In the genomic region with DNA sequence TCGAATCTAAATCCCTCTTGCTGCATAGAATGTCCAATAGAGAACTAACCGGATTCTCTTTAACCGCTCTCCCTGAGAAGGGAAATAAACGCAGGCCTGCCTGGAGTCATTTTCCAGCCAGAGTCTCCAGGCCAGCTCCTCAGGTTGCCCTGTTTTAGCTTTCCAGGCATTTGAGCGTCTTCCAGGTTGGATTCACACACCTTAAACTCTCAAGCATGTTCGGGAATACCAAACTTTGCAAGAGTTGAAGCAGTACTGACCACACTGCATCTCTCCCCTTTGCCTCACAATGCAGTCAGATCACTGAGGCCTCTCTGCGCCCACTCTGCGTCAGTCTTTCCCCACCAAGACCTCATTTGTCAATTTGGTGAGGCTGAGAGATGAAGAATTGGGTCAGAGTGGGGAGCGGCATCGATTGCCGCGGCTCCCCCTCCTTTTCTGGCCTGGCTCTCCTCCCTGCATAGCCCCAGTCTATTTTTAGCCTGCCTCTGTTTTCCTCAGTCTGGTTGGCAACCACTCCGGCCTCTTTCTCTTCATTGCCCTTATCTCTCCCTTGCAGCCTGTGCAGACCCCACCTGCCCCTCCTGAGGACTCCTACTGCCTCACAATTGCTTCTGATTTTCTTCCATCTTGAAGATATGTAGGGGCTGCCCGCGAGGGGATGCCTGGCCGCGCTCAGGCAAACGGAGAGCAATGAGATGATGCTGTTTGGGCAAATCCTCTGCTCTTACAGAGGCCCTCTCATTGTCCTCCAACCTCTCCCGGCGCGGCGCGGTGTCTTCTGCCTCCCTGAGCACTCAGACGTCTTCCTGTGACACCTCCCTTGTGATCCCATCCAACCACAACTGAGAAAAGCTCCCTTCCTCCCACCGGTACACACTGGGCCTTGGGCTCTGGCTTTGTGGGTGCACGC, we compare ENCODE assay signal across 9 mouse cellular contexts. TPM values are rescaled to one million over a fixed set of nuclear protein-coding genes. Genes with fewer than 3 reads are reported as not detected.
DNase-seq lines count a peak whose midpoint lies in the region; ATAC-seq lines count a peak whose summit lies in the region.
"Had no signal": no experiment of that assay in that cellular context is flagged by ENCODE, and none has a peak within 500 bp of the region (broad histone marks: within the 10 kb centered on the region; RNA-seq: fewer than 3 reads in every experiment).

No protein-coding gene starts in this region.

- H3K4me2 ChIP-seq in intestine, embryonic 15.5 days (replicated peaks) = 0 out of 2 replicates have a peak overlapping the region, but pooled peaks have one; percentile 11

- peaks cover 64% of the 10 kb centered on the region for H3K27me3 ChIP-seq in megakaryocyte, embryonic 14.5 days (replicated peaks)
- H3K27me3 ChIP-seq in embryonic facial prominence, embryonic 10.5 days (replicated peaks; ENCODE audit: low read depth, poor library complexity, severe bottlenecking) = peaks cover 55% of the 10 kb centered on the region
- H3K27me3 ChIP-seq in intestine, embryonic 15.5 days (replicated peaks) = no peaks in the 10 kb centered on the region

- 0 out of 2 replicates have a peak overlapping the region, but pooled peaks have one; percentile 41 for H3K27ac ChIP-seq in embryonic facial prominence, embryonic 10.5 days (replicated peaks)
- no peak overlapping the region for H3K27ac ChIP-seq in intestine, embryonic 15.5 days

- H3K4me1 ChIP-seq in megakaryocyte, embryonic 14.5 days = peaks cover 32% of the 10 kb centered on the region
- peaks cover 41% of the 10 kb centered on the region for H3K4me1 ChIP-seq in embryonic facial prominence, embryonic 10.5 days
- H3K4me1 ChIP-seq in intestine, embryonic 15.5 days (replicated peaks) = peaks cover 18% of the 10 kb centered on the region

- no peak overlapping the region for H3K9ac ChIP-seq in intestine, embryonic 15.5 days

- 0 out of 2 replicates have a peak, but pooled peaks cover 4% of the 10 kb centered on the region for H3K9me3 ChIP-seq in megakaryocyte, embryonic 14.5 days
- 0 out of 2 replicates have a peak, but pooled peaks cover 4% of the 10 kb centered on the region for H3K9me3 ChIP-seq in embryonic facial prominence, embryonic 10.5 days
- H3K9me3 ChIP-seq in intestine, embryonic 15.5 days = no peaks in the 10 kb centered on the region

- H3K4me3 ChIP-seq in megakaryocyte, embryonic 14.5 days (replicated peaks) = peak overlapping the region; percentile 6
- no peak overlapping the region for H3K4me3 ChIP-seq in embryonic facial prominence, embryonic 10.5 days
- no peak overlapping the region for H3K4me3 ChIP-seq in intestine, embryonic 15.5 days (replicated peaks)

- DNase-seq in embryonic facial prominence, embryonic 10.5 days (ENCODE audit: low spot score) = no peak
- peak; percentile 17 to 34 for DNase-seq in thymus, adult 18-20 months
- no peak for DNase-seq in embryo, embryonic 11 days
- no peak for DNase-seq in adrenal gland, postnatal 36 days
- DNase-seq in layer of hippocampus, postnatal 36 days = no peak

- ATAC-seq in megakaryocyte, adult 5-6 weeks (ENCODE audit: poor library complexity, severe bottlenecking) = no peak
- no peak for ATAC-seq in intestine, embryonic 15.5 days

- 63% methylated on average over 26 of the region's 26 CpGs for WGBS in embryonic facial prominence, embryonic 10.5 days
- WGBS in intestine, embryonic 15.5 days = 56% methylated on average over 26 of the region's 26 CpGs

- H3K36me3 ChIP-seq in megakaryocyte, embryonic 14.5 days (replicated peaks; ENCODE audit: low read length) = no peaks in the 10 kb centered on the region
- H3K36me3 ChIP-seq in embryonic facial prominence, embryonic 10.5 days (replicated peaks) = no peaks in the 10 kb centered on the region
- H3K36me3 ChIP-seq in intestine, embryonic 15.5 days = no peaks in the 10 kb centered on the region

RNA-seq across cellular contexts. Expression of a gene that starts 17.8 kb away (rescaled TPM):
- polyA plus RNA-seq in megakaryocyte, embryonic 14.5 days (2012; ENCODE audit: insufficient read depth, low replicate concordance) = not detected in 2 replicates
- total RNA-seq in megakaryocyte, adult 5-6 weeks (2015) = not detected in 2 replicates
- total RNA-seq in megakaryocyte, adult 5-6 weeks (2017) = not detected in 2 replicates
- polyA plus RNA-seq in embryonic facial prominence, embryonic 10.5 days (2016; fragmentation: Nextera tagmentation; extraction: Ambion mirVana) = 2.1 and 2.7 TPM in 2 replicates
- 29.8 and 36.1 TPM in 2 replicates for polyA plus RNA-seq in intestine, embryonic 15.5 days (2015; fragmentation: Nextera tagmentation; extraction: Ambion mirVana)
- total RNA-seq in adrenal gland, postnatal 36 days (2021) = 1 to 10 TPM; 1.2 to 3.2 TPM
- 1 to 10 TPM; 1.3 to 1.7 TPM for total RNA-seq in layer of hippocampus, postnatal 36 days (2021)

RNA-seq across cellular contexts. Expression of a gene that starts 54.5 kb away (rescaled TPM):
- polyA plus RNA-seq in megakaryocyte, embryonic 14.5 days (2012; ENCODE audit: insufficient read depth, low replicate concordance) = not detected in 2 replicates
- not detected in 2 replicates for total RNA-seq in megakaryocyte, adult 5-6 weeks (2015)
- not detected in 2 replicates for total RNA-seq in megakaryocyte, adult 5-6 weeks (2017)
- polyA plus RNA-seq in embryonic facial prominence, embryonic 10.5 days (2016; fragmentation: Nextera tagmentation; extraction: Ambion mirVana) = 2.3 and 2.5 TPM in 2 replicates
- 0.95 and 1.2 TPM in 2 replicates for polyA plus RNA-seq in intestine, embryonic 15.5 days (2015; fragmentation: Nextera tagmentation; extraction: Ambion mirVana)
- total RNA-seq in adrenal gland, postnatal 36 days (2021) = 1 to 10 TPM; 1.7 to 1.9 TPM
- 100 to 1,000 TPM; 148 to 153 TPM for total RNA-seq in layer of hippocampus, postnatal 36 days (2021)
- total RNA-seq: liver, adult 2 months had no signal
- polyA plus RNA-seq: liver, adult 2 months had no signal

Comparison
In these comparisons a context has a peak if more than half of its experiments do, and no peak if none do; other contexts are left out.
1. DNase-seq: peak in thymus, adult 18-20 months (2 of 2); none in embryonic facial prominence, embryonic 10.5 days (single experiment), embryo, embryonic 11 days (single experiment), adrenal gland, postnatal 36 days (0 of 2) and layer of hippocampus, postnatal 36 days (0 of 2).
2. RNA of a gene that starts 54.5 kb away (total RNA-seq): 148 to 153 TPM in layer of hippocampus, postnatal 36 days; 1.7 to 1.9 TPM in adrenal gland, postnatal 36 days and not detected in megakaryocyte, adult 5-6 weeks; every median in the first group is over 10 times any median in the second.